Mouse (Mus musculus) embryonic fibroblast, embryonic 13.5 days (primary cell): ENCODE measurements around the gene C1rl.

Source experiments
- CTCF ChIP-seq: IDR thresholded peaks from 2 replicates; pipeline ENCODE4 v1.5.1; 2011; ENCODE audit warnings: mild to moderate bottlenecking, control low read depth, low read length, moderate library complexity, borderline replicate concordance; ENCODE audit not compliant: insufficient read depth
- POLR2A ChIP-seq: IDR thresholded peaks from 2 replicates; pipeline ENCODE4 v1.6.1; 2011; ENCODE audit warnings: low read depth, mild to moderate bottlenecking, control low read depth, low read length, moderate library complexity

DNA sequence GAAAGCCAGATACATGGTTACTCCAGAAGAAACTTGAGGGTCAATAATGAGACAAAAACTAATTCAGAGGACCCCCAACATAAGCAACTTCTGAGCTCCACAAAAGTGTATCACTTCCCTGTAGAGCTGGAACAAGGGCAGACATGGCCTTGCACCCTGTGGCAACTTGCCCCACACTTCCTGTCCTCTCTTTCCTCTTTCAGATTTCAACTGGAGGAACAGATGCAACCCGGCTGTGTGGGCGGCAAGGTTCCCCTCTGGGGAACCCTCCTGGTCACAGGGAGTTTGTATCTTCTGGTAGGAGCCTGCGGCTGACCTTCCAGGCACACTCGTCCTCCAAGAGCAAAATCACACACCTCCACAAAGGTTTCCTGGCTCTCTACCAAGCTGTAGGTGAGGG lies 12.1 kb downstream of the C1rl start:
- TF ChIP-seq CTCF (no peak), POLR2A (no peak)
